Mouse (Mus musculus) urinary bladder, postnatal 4 days (tissue): Measurements from ENCODE around the gene Gm21149.
"Not testable (repeated sequence)": the region's sequence is repeated elsewhere in the genome, so short reads cannot be mapped to it uniquely, and the experiment has no call there.

Experiments
- DNase-seq, 2 experiments: peaks; one replicate each; pipeline ENCODE4 v3.0.0; 2021 to 2022; ENCODE audit warnings: low spot score in 2 of 2

Gm21149 gene

GRCm38 (mm10) chr5:15476423-15476822 lies at the start of gene Gm21149:
Gm21149 (minus strand) TSS chr5:15476523.
- not testable (repeated sequence) for DNase-seq

- DNase-seq = not testable (repeated sequence)
Observed at GRCm38 (mm10) chr5:15522470-15522869, 46.1 kb upstream of the Gm21149 start.

DNA sequence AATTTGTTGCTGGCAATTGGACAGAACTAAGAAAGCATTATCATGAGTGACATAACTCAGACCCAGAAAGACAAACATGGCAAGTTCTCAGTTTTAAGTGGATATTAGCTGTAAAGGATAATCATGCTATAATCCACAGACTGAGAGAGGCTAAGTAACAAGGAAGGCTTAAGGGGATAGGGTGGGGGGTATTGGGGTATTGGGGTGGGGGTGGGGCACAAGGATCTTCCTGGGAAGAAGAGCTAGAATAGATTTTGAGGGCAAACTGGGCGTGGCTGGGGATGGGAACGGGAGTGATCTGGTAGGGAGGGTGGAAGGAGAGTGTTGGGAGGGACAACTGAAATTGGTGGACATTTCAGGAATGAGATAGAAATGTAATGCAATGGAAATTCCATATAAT lies 45.7 kb upstream of the Gm21149 start:
- DNase-seq = not testable (repeated sequence)

GRCm38 (mm10) chr5:15520418-15520817 lies 44.1 kb upstream of the Gm21149 start:
- not testable (repeated sequence) for DNase-seq

DNA sequence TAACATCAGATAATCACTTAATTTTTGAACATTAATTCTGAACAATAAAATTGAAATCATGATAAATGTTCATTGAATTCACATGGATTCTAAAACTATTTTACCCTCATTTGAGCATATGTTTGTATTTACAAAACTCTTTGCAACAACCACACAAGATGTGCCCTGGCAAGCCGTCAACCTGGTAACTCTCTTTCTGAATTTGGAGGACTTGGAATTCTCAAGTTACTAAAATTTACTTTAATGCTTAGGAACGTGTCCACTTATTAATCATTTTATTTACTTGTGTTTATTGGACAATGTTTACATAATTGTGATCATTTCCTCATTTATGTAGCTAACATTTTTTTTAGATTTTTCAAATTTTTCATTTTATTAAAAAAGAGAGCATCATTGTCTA lies 40.8 kb upstream of the Gm21149 start:
- not testable (repeated sequence) for DNase-seq

- not testable (repeated sequence) for DNase-seq
Observed at GRCm38 (mm10) chr5:15512236-15512635, 35.9 kb upstream of the Gm21149 start.

GRCm38 (mm10) chr5:15509911-15510310 lies 33.6 kb upstream of the Gm21149 start:
- not testable (repeated sequence) for DNase-seq

GRCm38 (mm10) chr5:15508460-15509451 lies 32.4 kb upstream of the Gm21149 start:
- DNase-seq = peak in 1 of 2 experiments; percentile 62

GRCm38 (mm10) chr5:15507757-15508459 lies 31.6 kb upstream of the Gm21149 start:
- not testable (repeated sequence) for DNase-seq

GRCm38 (mm10) chr5:15507309-15507619 lies 30.9 kb upstream of the Gm21149 start:
- no peak for DNase-seq

DNA sequence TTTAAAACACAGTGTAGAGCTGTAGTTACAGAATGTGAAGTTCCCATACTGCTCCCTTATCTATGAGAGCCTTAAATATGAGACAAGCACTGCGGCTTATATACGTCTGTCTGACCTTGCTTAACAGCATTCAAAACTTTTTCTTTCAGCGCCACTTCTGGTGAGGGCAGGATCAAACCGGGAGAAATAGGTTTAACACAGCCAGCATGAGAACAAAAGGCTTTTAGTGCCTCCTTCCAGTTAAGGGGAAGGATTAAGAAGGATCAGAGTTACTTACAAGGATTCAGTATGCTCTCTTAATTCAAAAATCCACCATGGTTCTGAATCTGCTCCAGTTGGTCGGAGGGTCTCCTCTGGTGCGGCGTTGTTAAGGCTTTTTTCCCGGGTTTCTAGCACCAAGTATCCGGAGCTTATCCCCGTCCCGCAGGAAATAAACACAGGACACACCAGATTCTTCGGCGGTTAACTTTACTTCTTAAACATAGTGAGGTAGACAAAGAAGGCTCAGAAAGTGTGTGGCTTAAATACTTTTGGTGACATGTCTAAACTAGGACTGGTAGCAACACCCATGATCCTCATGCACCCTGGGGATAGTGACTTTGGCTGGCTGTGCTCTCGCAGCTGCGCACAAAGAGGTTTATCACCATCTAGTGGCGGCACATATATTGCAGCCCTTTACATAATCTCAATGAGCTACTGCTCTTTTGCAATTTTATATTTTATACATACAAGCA lies 30.4 kb upstream of the Gm21149 start:
- no peak for DNase-seq

DNA sequence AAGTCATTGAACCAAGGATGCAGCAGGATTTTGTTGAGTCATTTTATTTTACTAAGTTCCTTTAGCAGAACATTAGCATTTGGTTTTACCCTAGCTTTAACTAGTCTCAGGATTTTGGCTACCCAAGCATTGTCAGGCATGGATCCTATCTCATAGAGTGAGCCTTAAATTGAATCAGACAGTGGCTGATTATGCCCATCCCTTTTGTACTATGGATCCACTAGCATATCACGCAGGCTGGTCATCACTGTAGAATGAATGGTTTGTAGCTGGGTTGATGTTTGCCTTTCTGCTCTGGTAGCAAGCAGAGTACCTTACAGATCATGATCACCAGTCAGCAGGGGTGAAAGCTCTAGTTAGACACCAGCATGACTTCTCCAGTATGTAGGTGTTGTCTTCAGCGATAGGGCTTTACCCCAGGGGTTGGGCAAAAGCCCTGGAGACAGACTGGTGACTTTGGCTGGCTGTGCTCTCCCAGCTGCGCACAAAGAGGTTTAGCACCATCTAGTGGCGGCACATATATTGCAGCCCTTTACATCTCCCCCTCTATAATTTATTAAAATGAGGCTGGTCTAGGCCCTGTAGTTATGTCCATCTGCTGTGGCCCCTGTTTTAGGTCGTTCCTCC lies 22.6 kb upstream of the Gm21149 start:
- not testable (repeated sequence) for DNase-seq

DNA sequence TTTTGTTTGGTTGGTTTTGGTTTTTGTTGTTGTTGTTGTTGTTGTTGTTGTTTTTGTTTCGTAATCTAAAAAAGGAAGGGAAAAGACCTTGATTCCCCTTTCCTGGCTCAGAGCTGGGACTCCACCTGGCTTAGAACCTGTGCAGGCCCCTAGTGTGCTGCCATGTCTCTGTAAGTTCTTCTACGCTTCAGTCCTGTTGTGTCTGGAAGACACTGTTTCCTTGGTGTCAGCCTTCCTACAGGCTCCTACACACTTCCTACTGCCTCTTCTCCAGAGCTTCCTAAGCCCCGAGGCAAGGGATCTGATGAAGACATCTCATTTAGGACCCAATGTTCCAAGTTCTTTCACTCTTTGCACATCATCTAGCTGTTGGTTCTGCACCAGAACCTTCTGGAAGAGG lies 22.0 kb upstream of the Gm21149 start:
- DNase-seq = not testable (repeated sequence)

- not testable (repeated sequence) for DNase-seq
Observed at GRCm38 (mm10) chr5:15490934-15491333, 14.6 kb upstream of the Gm21149 start.

DNA sequence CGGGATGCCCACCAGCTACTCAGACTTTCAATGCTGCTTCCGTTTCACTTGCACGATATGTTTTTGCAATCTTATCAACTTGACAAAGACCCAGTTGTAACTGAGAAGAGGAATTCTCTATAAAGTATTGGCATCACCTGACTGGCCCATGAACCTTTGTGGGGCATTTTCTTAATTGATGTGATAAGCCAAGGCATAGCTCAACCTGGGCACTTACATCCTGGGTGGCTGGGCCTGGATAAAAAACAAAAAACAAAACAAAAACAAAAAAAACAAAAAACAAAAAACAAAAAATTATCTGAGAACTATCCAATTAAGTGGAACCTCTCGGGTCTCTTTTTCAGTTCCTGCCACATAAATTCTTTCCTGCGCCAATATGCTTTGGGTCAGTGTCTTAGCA lies 12.4 kb upstream of the Gm21149 start:
- DNase-seq = no peak

DNA sequence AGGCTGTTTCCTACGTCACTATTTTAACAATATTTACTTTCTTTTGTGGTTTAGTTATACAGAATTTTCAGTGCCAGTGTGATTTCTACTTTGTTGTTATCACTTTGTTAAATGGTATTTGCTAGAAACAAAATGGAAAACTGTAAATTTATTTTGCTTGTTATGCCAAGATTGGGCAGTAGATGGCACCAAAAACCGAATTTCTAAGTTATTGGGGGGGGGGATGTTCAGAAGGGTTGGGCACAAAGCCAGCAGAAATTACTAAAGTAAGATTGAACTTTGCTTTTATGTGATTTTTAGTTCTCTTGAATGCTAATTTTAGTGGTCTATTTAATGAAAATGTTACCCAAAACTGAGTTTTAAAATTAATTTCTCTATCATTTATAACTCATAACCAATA lies 8.3 kb upstream of the Gm21149 start:
- not testable (repeated sequence) for DNase-seq

GRCm38 (mm10) chr5:15483576-15483975 lies 7.3 kb upstream of the Gm21149 start:
- not testable (repeated sequence) for DNase-seq

DNA sequence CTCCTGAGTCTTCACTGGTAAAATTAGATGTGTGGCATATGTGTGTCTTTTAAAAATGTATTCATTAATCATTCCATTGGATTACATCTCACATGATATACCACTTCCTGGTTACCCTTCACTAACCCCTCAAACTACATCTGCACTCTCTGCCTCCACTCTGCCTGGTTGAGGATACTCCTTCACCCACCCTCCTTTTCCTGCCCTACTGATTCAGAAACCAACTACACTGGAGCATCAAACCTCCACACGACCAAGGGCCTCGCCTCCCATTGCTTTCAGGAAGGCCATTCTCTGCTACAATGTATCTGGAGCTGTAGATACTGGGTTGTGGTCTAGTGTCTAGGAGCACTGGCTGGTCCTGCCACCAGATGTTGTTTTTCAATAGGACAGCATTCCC lies 6.5 kb upstream of the Gm21149 start:
- peak; percentile 22 to 63 for DNase-seq

- not testable (repeated sequence) for DNase-seq
Observed at GRCm38 (mm10) chr5:15470141-15470540, 6.2 kb downstream of the Gm21149 start.

GRCm38 (mm10) chr5:15467768-15468167 lies 8.6 kb downstream of the Gm21149 start:
- not testable (repeated sequence) for DNase-seq

GRCm38 (mm10) chr5:15466218-15466617 lies 10.1 kb downstream of the Gm21149 start:
- not testable (repeated sequence) for DNase-seq
